21 mouse cellular contexts compared by ENCODE assay signal in the genomic region with DNA sequence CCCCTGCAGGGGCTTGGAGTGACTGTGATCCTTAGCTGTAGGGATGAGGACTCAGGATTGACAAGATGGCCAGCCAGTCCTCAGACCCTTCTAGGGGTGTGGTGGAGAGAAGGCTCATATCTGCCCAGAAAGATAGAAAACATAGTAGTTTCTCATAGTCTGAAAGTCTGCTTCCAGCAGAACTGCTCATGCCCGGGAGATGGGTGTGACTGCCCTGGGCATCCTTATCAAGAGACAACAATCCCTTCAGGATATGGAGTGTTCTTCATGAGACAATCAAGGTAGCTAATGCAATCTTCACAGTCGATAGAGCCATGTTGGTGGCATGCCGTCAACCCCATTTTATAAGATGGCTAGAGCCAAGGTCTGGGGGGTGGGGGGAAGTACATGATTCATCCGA.
A peak's percentile ranks its signal among the peaks of the same experiment; 100 is the strongest.
DNase-seq lines count a peak whose midpoint lies in the region; ATAC-seq and TF ChIP-seq lines count a peak whose summit lies in the region.
"Had no signal": no experiment of that assay in that cellular context is flagged by ENCODE, and none has a peak within 500 bp of the region (broad histone marks: within the 10 kb centered on the region; RNA-seq: fewer than 3 reads in every experiment).

No protein-coding gene starts in this region.

- DNase-seq in heart, adult 11 months = peak; percentile 55
- DNase-seq in heart, postnatal 25 days (ENCODE audit: low spot score) = no peak
- DNase-seq in liver, embryonic 11.5 days (ENCODE audit: low spot score) = no peak
- no peak for DNase-seq in liver, embryonic 14.5 days (ENCODE audit: low read depth in 3 of 3, low spot score in 3 of 3)
- DNase-seq in testis, postnatal 14 days (ENCODE audit: low spot score) = no peak
- DNase-seq in right cerebral cortex, postnatal 14 days = no peak
- DNase-seq in urinary bladder, postnatal 4 days (ENCODE audit: low spot score in 2 of 2) = no peak
- DNase-seq: adrenal gland, adult 8-10 months; adrenal gland, postnatal 14 days; adrenal gland, postnatal 36 days; cerebellum, adult 11-12 months; cerebellum, adult 2 months; cerebellum, adult 9-10 months; cerebellum, postnatal 10 days; cerebellum, postnatal 25 days; forebrain, postnatal 0 days had no signal

- H3K4me3 ChIP-seq in liver, embryonic 11.5 days (ENCODE audit: low read depth, low read length) = no peak overlapping the region
- H3K4me3 ChIP-seq in liver, embryonic 12.5 days = no peak overlapping the region
- no peak overlapping the region for H3K4me3 ChIP-seq in liver, embryonic 14.5 days (ENCODE audit: insufficient read depth in 1 of 2, low read depth in 2 of 2, low read length in 2 of 2)
- H3K4me3 ChIP-seq: embryonic facial prominence, embryonic 10.5 days; embryonic facial prominence, embryonic 12.5 days; forebrain, embryonic 13.5 days; forebrain, embryonic 15.5 days had no signal

- H3K27ac ChIP-seq in liver, embryonic 11.5 days (ENCODE audit: low read depth, low read length) = no peak overlapping the region
- no peak overlapping the region for H3K27ac ChIP-seq in liver, embryonic 12.5 days
- H3K27ac ChIP-seq in liver, embryonic 14.5 days = no peak overlapping the region
- H3K27ac ChIP-seq: embryonic facial prominence, embryonic 10.5 days; embryonic facial prominence, embryonic 12.5 days; forebrain, embryonic 13.5 days; forebrain, embryonic 15.5 days had no signal

- intact Hi-C loops in heart, postnatal 25 days (cut with DNase I) = no loop called here

- no peaks in the 10 kb centered on the region for H3K4me1 ChIP-seq in liver, embryonic 11.5 days (replicated peaks; ENCODE audit: control insufficient read depth, insufficient read depth, low read length)
- peaks cover 8% of the 10 kb centered on the region for H3K4me1 ChIP-seq in liver, embryonic 12.5 days
- peaks cover 0 to 6% of the 10 kb centered on the region in 2 experiments; a peak in 1 of 4 replicates for H3K4me1 ChIP-seq in liver, embryonic 14.5 days (replicated peaks; ENCODE audit: control insufficient read depth in 2 of 2, insufficient read depth in 2 of 2, low read length in 1 of 2)
- H3K4me1 ChIP-seq: embryonic facial prominence, embryonic 10.5 days; embryonic facial prominence, embryonic 12.5 days had no signal

- TF ChIP-seq CTCF in liver, embryonic 14.5 days (IDR thresholded peaks at IDR 0.05; ENCODE audit: low read depth) = no peak

- TF ChIP-seq EP300 in liver, embryonic 14.5 days (IDR thresholded peaks at IDR 0.05; ENCODE audit: low read depth) = no peak

- no peaks in the 10 kb centered on the region for H3K9me3 ChIP-seq in liver, embryonic 11.5 days (ENCODE audit: control insufficient read depth, low read length)
- no peaks in the 10 kb centered on the region for H3K9me3 ChIP-seq in liver, embryonic 12.5 days (replicated peaks)
- H3K9me3 ChIP-seq in liver, embryonic 14.5 days (ENCODE audit: control insufficient read depth, low read length) = no peaks in the 10 kb centered on the region
- H3K9me3 ChIP-seq: embryonic facial prominence, embryonic 10.5 days; embryonic facial prominence, embryonic 12.5 days; forebrain, embryonic 13.5 days; forebrain, embryonic 15.5 days had no signal

- H3K9ac ChIP-seq in liver, embryonic 11.5 days (ENCODE audit: low read depth, low read length) = no peak overlapping the region
- no peak overlapping the region for H3K9ac ChIP-seq in liver, embryonic 12.5 days
- H3K9ac ChIP-seq in liver, embryonic 14.5 days (replicated peaks) = no peak overlapping the region
- H3K9ac ChIP-seq: embryonic facial prominence, embryonic 12.5 days; forebrain, embryonic 13.5 days; forebrain, embryonic 15.5 days; forebrain, postnatal 0 days had no signal

- no peak overlapping the region for H3K4me2 ChIP-seq in liver, embryonic 11.5 days
- H3K4me2 ChIP-seq in liver, embryonic 12.5 days = no peak overlapping the region
- no peak overlapping the region for H3K4me2 ChIP-seq in liver, embryonic 14.5 days (ENCODE audit: low read depth)
- H3K4me2 ChIP-seq: embryonic facial prominence, embryonic 12.5 days; forebrain, embryonic 13.5 days; forebrain, embryonic 15.5 days had no signal

- peak; percentile 18; the same call in 1 of the 2 replicates for ATAC-seq in liver, embryonic 11.5 days (replicated peaks; ENCODE audit: low FRiP score)
- ATAC-seq in liver, embryonic 12.5 days = peak; percentile 68
- ATAC-seq in liver, embryonic 14.5 days (ENCODE audit: insufficient read depth) = peak; percentile 41; the same call in 1 of the 2 replicates
- ATAC-seq: forebrain, embryonic 13.5 days; forebrain, embryonic 15.5 days; forebrain, postnatal 0 days had no signal

- no peaks in the 10 kb centered on the region for H3K27me3 ChIP-seq in liver, embryonic 11.5 days (replicated peaks; ENCODE audit: control insufficient read depth, insufficient read depth, low read length)
- peaks cover 7% of the 10 kb centered on the region; the same call in 1 of the 2 replicates for H3K27me3 ChIP-seq in liver, embryonic 12.5 days (replicated peaks)
- H3K27me3 ChIP-seq in liver, embryonic 14.5 days (ENCODE audit: control insufficient read depth, insufficient read depth, low read length) = no peaks in the 10 kb centered on the region
- H3K27me3 ChIP-seq: embryonic facial prominence, embryonic 12.5 days; forebrain, embryonic 15.5 days had no signal

- WGBS in liver, embryonic 11.5 days = 64% methylated on average over 4 of the region's 4 CpGs
- WGBS in liver, embryonic 12.5 days (ENCODE audit: insufficient replicate concordance) = 38% methylated on average over 4 of the region's 4 CpGs
- 34% methylated on average over 4 of the region's 4 CpGs for WGBS in liver, embryonic 14.5 days (ENCODE audit: insufficient replicate concordance)

- no peaks in the 10 kb centered on the region for H3K36me3 ChIP-seq in liver, embryonic 11.5 days (ENCODE audit: control insufficient read depth, insufficient read depth, low read length)
- H3K36me3 ChIP-seq in liver, embryonic 12.5 days = no peaks in the 10 kb centered on the region
- H3K36me3 ChIP-seq in liver, embryonic 14.5 days (replicated peaks; ENCODE audit: control insufficient read depth, insufficient read depth, low read depth) = no peaks in the 10 kb centered on the region
- H3K36me3 ChIP-seq: embryonic facial prominence, embryonic 10.5 days; embryonic facial prominence, embryonic 12.5 days; forebrain, embryonic 15.5 days had no signal

Comparison
In these comparisons a context has a peak if more than half of its experiments do, and no peak if none do; other contexts are left out.
1. ATAC-seq: peak in every context shown above with its lines; median percentile 68 in liver, embryonic 12.5 days; 41 in liver, embryonic 14.5 days; 18 in liver, embryonic 11.5 days.